Mouse (Mus musculus) stomach, postnatal 0 days (tissue): Measurements from ENCODE around the gene Muc5ac.

Source experiments
- CTCF ChIP-seq: IDR thresholded peaks from 2 replicates; pipeline ENCODE4 v1.5.1; 2016; ENCODE audit warnings: antibody characterized with exemption, low read depth, mild to moderate bottlenecking, moderate library complexity
- EP300 ChIP-seq: optimal IDR thresholded peaks from 2 replicates; pipeline ENCODE3; 2016; ENCODE audit warnings: antibody characterized with exemption

DNA sequence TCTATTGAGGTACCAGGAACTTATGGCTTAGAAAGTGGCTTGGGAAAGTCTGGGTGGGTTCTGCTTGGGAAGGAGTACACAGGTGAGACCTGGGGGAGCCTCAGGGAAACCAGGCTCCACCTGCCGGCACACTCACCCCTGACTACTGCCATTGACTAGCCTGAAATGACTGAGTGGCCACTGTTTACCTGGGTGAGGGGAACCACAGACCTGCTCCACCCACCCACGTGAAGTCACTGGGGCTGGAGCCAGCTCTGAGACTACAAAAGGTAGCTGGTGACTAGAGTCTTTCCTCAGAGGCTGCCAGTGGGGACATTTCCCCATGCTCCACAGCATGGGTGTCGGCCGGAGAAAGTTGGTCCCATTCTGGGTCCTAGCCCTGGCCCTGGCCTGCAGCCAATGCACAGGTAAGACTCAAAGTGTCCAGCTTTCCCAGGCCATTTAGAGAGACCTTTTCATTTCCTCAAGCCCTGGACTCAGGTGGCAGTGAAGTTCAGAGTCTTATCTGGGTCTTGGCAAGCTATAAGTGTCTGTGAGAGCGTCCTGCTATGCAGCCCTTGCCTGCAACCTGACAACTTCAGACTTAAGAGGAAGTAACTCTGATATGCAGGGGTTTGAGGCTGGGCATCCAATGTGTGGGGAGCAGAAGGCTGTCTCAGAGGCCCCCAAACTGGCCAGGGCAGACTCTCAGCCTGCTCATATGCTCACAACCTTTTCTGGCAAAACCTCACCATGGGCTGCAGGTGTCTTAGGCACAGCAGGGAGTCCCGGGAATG is at the start of gene Muc5ac:
- TF ChIP-seq CTCF = no peak
- no peak for TF ChIP-seq EP300
